Mouse (Mus musculus) MEL (cell line): Measurements from ENCODE around the gene Itpr3.

ENCODE experiments used
- CTCF ChIP-seq, 3 experiments: IDR thresholded peaks in 2 of 3; conservative IDR thresholded peaks in 1 of 3; 2 replicates each; pipeline ENCODE4 v1.5.1; 2011 to 2012; ENCODE audit warnings: low read length in 3 of 3, low read depth in 2 of 3, mild to moderate bottlenecking in 2 of 3, improper control_type of control experiment in 1 of 3, inconsistent platforms in 1 of 3, mixed read lengths in 1 of 3, moderate library complexity in 1 of 3; ENCODE audit not compliant: control insufficient read depth in 1 of 3, insufficient read depth in 1 of 3, poor library complexity in 1 of 3, severe bottlenecking in 1 of 3
- ELF1 ChIP-seq: IDR thresholded peaks from 2 replicates; pipeline ENCODE4 v1.6.1; 2014; ENCODE audit warnings: low read depth, mild to moderate bottlenecking, inconsistent platforms, low read length, improper control_type of control experiment, moderate library complexity
- EP300 ChIP-seq, 2 experiments: IDR thresholded peaks; 2 replicates each; pipeline ENCODE4 v1.6.1; 2011; ENCODE audit warnings: improper control_type of control experiment in 2 of 2, low read length in 2 of 2, low read depth in 1 of 2, mild to moderate bottlenecking in 1 of 2
- GABPA ChIP-seq: IDR thresholded peaks from 2 replicates; pipeline ENCODE4 v1.6.1; 2012; ENCODE audit warnings: low read depth, mild to moderate bottlenecking, inconsistent platforms, low read length, improper control_type of control experiment, moderate library complexity
- MAX ChIP-seq: IDR thresholded peaks from 2 replicates; pipeline ENCODE4 v1.6.1; 2011; ENCODE audit warnings: low read length, improper control_type of control experiment
- POLR2A ChIP-seq, 2 experiments: IDR thresholded peaks; 2 replicates each; pipeline ENCODE4 v1.6.1; 2011 to 2012; ENCODE audit warnings: low read length in 2 of 2, mild to moderate bottlenecking in 2 of 2, control low read depth in 1 of 2, improper control_type of control experiment in 1 of 2, low read depth in 1 of 2, moderate library complexity in 1 of 2; ENCODE audit not compliant: control insufficient read depth in 1 of 2, insufficient read depth in 1 of 2, poor library complexity in 1 of 2
- POLR2AphosphoS5 ChIP-seq: IDR thresholded peaks from 2 replicates; pipeline ENCODE4 v1.6.1; 2012; ENCODE audit warnings: low read depth, borderline replicate concordance, mild to moderate bottlenecking, inconsistent platforms, low read length, moderate library complexity, mixed read lengths
- SMC3 ChIP-seq: IDR thresholded peaks from 2 replicates; pipeline ENCODE4 v1.6.1; 2011; ENCODE audit warnings: low read depth, low read length, improper control_type of control experiment
- TAL1 ChIP-seq: IDR thresholded peaks from 2 replicates; pipeline ENCODE4 v1.6.1; 2012; ENCODE audit warnings: mild to moderate bottlenecking, inconsistent platforms, low read length, moderate library complexity, mixed read lengths
- UBTF ChIP-seq: IDR thresholded peaks from 2 replicates; pipeline ENCODE4 v1.6.1; 2012; ENCODE audit warnings: low read depth, mild to moderate bottlenecking, inconsistent platforms, low read length, improper control_type of control experiment, moderate library complexity, borderline replicate concordance; ENCODE audit not compliant: insufficient read depth
- ZMIZ1 ChIP-seq: IDR thresholded peaks from 2 replicates; pipeline ENCODE4 v1.6.1; 2012; ENCODE audit warnings: low read depth, mild to moderate bottlenecking, inconsistent platforms, low read length, improper control_type of control experiment, moderate library complexity

GRCm38 (mm10) chr17:27050853-27051252, 6.3 kb upstream of the Itpr3 start:
- TF ChIP-seq POLR2A (IDR thresholded peaks at IDR 0.05; ENCODE audit: control insufficient read depth in 1 of 2, insufficient read depth in 1 of 2, low read depth in 1 of 2, low read length in 2 of 2, poor library complexity in 1 of 2) = no peak
- no peak for TF ChIP-seq UBTF
- no peak for TF ChIP-seq TAL1
- TF ChIP-seq MAX = no peak
- TF ChIP-seq CTCF (IDR thresholded peaks at IDR 0.05 in 2 of 3, conservative IDR thresholded peaks at IDR 0.05 in 1 of 3; ENCODE audit: control insufficient read depth in 1 of 3, insufficient read depth in 1 of 3, low read depth in 2 of 3, low read length in 3 of 3, poor library complexity in 1 of 3, severe bottlenecking in 1 of 3) = no peak
- no peak for TF ChIP-seq SMC3
- TF ChIP-seq POLR2AphosphoS5 = no peak
- no peak for TF ChIP-seq ELF1
- TF ChIP-seq EP300 (IDR thresholded peaks at IDR 0.05; ENCODE audit: low read depth in 1 of 2, low read length in 2 of 2) = no peak
- no peak for TF ChIP-seq GABPA
- no peak for TF ChIP-seq ZMIZ1
